Mouse (Mus musculus): ENCODE measurements around the gene Tmem232. TPM values are rescaled to one million over a fixed set of nuclear protein-coding genes. Genes with fewer than 3 reads are reported as not detected.
"Not testable (repeated sequence)": the region's sequence is repeated elsewhere in the genome, so short reads cannot be mapped to it uniquely, and the experiment has no call there.

The Tmem232 gene
- polyA plus RNA-seq, 1 experiment from 2014 or later = not detected

DNA sequence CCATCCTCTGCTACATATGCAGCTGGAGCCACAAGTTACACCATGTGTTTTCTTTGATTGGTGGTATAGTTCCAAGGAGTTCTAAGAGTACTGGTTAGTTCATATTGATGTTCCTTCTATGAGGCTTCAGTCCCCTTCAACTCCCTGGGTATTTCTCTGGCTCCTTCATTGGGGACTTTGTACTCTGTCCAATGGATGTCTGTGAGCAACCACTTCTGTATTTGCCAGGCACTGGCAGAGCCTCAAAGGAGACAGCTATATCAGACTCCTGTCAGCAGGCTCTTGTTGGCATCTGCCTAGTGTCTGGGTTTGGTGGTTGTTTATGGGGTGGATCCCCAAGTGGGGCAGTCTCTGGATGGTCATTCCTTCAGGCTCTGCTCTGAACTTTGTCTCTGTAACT, 8.2 kb downstream of the Tmem232 start:
- not testable (repeated sequence) for ATAC-seq (ENCODE audit: insufficient number of reproducible peaks, insufficient read depth, low FRiP score, low TSS enrichment, low read depth); H3K27me3 ChIP-seq; H3K36me3 ChIP-seq; H3K27ac ChIP-seq; H3K4me1 ChIP-seq (replicated peaks); H3K9ac ChIP-seq (replicated peaks); H3K4me2 ChIP-seq; H3K4me3 ChIP-seq (replicated peaks); H3K9me3 ChIP-seq

- no peak for ATAC-seq (ENCODE audit: insufficient number of reproducible peaks, insufficient read depth, low FRiP score, low TSS enrichment, low read depth)
- WGBS = 88% methylated on average over 5 of the region's 5 CpGs
These were observed 13.1 kb downstream of the Tmem232 start for GRCm38 (mm10) chr17:65527529-65527928.

DNA sequence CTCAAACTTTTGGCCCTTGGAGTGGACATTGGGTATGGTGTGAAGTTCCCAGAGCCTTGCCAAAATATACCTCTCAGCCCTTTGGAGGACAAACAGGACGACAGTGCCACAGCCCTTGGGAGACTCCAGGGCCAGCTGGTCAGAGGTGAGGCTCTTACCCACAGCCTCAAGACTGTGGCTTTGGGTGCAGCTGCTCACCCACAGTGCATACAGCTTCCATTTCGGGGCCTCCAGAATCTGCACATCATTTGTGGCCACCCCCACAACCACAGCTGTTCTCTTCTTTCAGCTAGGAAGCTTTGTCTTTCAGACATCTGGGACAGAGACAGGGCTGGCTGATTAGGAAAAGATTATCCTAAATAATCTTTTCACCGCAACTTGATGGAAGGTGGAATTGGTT, 27.1 kb downstream of the Tmem232 start:
- Histone ChIP-seq H3K27me3 (no peaks in the 10 kb centered on the region), H3K9me3 (no peaks in the 10 kb centered on the region), H3K36me3 (no peaks in the 10 kb centered on the region), H3K4me1 (replicated peaks) (no peaks in the 10 kb centered on the region), H3K4me2 (no peak overlapping the region), H3K9ac (replicated peaks) (no peak overlapping the region), H3K27ac (no peak overlapping the region), H3K4me3 (replicated peaks) (no peak overlapping the region)
- no peak for ATAC-seq (ENCODE audit: insufficient number of reproducible peaks, insufficient read depth, low FRiP score, low TSS enrichment, low read depth)
- WGBS = 88% methylated on average over 3 of the region's 3 CpGs

More at GRCm38 (mm10) chr17:65527529-65527928, 13.1 kb downstream of the Tmem232 start:
- H3K4me3 ChIP-seq (replicated peaks) = no peak overlapping the region
- H3K27ac ChIP-seq = no peak overlapping the region
- no peaks in the 10 kb centered on the region for H3K4me1 ChIP-seq (replicated peaks)
- no peaks in the 10 kb centered on the region for H3K9me3 ChIP-seq
- H3K4me2 ChIP-seq = no peak overlapping the region
- H3K27me3 ChIP-seq = no peaks in the 10 kb centered on the region; the same call in 1 of the 2 replicates
- no peak overlapping the region for H3K9ac ChIP-seq (replicated peaks)
- H3K36me3 ChIP-seq = no peaks in the 10 kb centered on the region

- Histone ChIP-seq H3K4me3 (replicated peaks) (peak overlapping the region; percentile 17; the same call in 1 of the 2 replicates), H3K4me2 (peak overlapping the region; percentile 42), H3K9me3 (no peaks in the 10 kb centered on the region), H3K27ac (no peak overlapping the region), H3K9ac (replicated peaks) (no peak overlapping the region), H3K36me3 (no peaks in the 10 kb centered on the region), H3K27me3 (peaks cover 7% of the 10 kb centered on the region), H3K4me1 (replicated peaks) (0 out of 2 replicates have a peak, but pooled peaks cover 3% of the 10 kb centered on the region)
- ATAC-seq (ENCODE audit: insufficient number of reproducible peaks, insufficient read depth, low FRiP score, low TSS enrichment, low read depth) = no peak
- 21% methylated on average over 10 of the region's 10 CpGs for WGBS
These were observed 55.9 kb downstream of the Tmem232 start for GRCm38 (mm10) chr17:65484654-65485053.

DNA sequence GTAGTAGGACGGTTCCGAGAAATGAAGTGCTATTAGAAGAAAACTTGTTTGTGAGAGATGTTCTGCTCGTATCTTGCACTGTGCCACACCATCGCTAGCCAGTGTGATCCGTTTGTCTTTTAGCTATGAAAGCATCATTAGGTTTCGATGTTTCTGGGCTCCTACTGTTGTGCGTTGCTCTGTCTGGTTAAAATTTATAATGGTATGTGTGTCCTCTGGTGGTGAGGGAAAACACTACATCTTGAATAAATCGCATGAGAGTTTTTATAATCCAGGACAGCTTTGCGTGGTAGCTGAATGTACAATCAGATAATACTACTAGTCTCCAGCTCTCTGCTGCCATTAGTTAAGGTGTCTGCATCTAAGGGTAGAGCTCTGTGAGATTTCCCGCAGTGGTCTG, 63.8 kb downstream of the Tmem232 start:
- H3K4me2 ChIP-seq = no peak overlapping the region
- 92% methylated on average over 10 of the region's 10 CpGs for WGBS
- H3K36me3 ChIP-seq = no peaks in the 10 kb centered on the region
- no peak overlapping the region for H3K27ac ChIP-seq
- no peak for ATAC-seq (ENCODE audit: insufficient number of reproducible peaks, insufficient read depth, low FRiP score, low TSS enrichment, low read depth)
- no peaks in the 10 kb centered on the region for H3K4me1 ChIP-seq (replicated peaks)
- H3K9ac ChIP-seq (replicated peaks) = no peak overlapping the region
- H3K4me3 ChIP-seq (replicated peaks) = no peak overlapping the region
- peaks cover 7% of the 10 kb centered on the region for H3K27me3 ChIP-seq
- no peaks in the 10 kb centered on the region for H3K9me3 ChIP-seq

DNA sequence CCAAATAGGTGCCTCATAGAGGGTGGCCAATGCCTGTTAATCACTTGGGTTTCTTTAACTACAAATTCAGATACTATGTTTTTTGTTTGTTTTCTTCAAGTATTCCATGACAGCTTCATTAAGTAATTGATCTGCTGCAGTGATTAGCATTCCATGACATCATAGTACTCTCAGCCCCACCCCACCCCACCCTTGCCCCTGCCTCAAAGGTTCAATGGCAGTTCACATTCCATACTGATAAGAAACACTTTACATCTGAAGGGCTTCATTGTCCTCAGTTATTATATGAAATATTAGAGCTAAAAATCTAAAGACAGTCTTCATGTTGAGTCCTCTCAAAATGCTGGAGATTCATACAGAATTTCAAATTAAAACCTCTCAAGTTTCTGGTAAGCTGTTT, 89.8 kb downstream of the Tmem232 start:
- no peak overlapping the region for H3K9ac ChIP-seq (replicated peaks)
- no peaks in the 10 kb centered on the region for H3K36me3 ChIP-seq
- no peak overlapping the region for H3K4me2 ChIP-seq
- no peak for ATAC-seq (ENCODE audit: insufficient number of reproducible peaks, insufficient read depth, low FRiP score, low TSS enrichment, low read depth)
- H3K9me3 ChIP-seq = no peaks in the 10 kb centered on the region
- no peaks in the 10 kb centered on the region for H3K27me3 ChIP-seq
- H3K27ac ChIP-seq = no peak overlapping the region
- H3K4me1 ChIP-seq (replicated peaks) = no peaks in the 10 kb centered on the region
- H3K4me3 ChIP-seq (replicated peaks) = no peak overlapping the region

GRCm38 (mm10) chr17:65437906-65438305, 102.7 kb downstream of the Tmem232 start:
- not testable (repeated sequence) for H3K9ac ChIP-seq (replicated peaks); H3K4me3 ChIP-seq (replicated peaks); H3K4me2 ChIP-seq; H3K36me3 ChIP-seq; H3K27me3 ChIP-seq; ATAC-seq (ENCODE audit: insufficient number of reproducible peaks, insufficient read depth, low FRiP score, low TSS enrichment, low read depth); H3K4me1 ChIP-seq (replicated peaks); H3K9me3 ChIP-seq; H3K27ac ChIP-seq
- 89% methylated on average over 12 of the region's 12 CpGs for WGBS

GRCm38 (mm10) chr17:65419124-65419523, 121.5 kb downstream of the Tmem232 start:
- Histone ChIP-seq H3K4me2 (no peak overlapping the region), H3K27me3 (no peaks in the 10 kb centered on the region), H3K4me1 (replicated peaks) (peaks cover 11% of the 10 kb centered on the region), H3K9me3 (no peaks in the 10 kb centered on the region), H3K36me3 (no peaks in the 10 kb centered on the region), H3K4me3 (replicated peaks) (no peak overlapping the region), H3K27ac (no peak overlapping the region), H3K9ac (replicated peaks) (no peak overlapping the region)
- ATAC-seq (ENCODE audit: insufficient number of reproducible peaks, insufficient read depth, low FRiP score, low TSS enrichment, low read depth) = no peak

DNA sequence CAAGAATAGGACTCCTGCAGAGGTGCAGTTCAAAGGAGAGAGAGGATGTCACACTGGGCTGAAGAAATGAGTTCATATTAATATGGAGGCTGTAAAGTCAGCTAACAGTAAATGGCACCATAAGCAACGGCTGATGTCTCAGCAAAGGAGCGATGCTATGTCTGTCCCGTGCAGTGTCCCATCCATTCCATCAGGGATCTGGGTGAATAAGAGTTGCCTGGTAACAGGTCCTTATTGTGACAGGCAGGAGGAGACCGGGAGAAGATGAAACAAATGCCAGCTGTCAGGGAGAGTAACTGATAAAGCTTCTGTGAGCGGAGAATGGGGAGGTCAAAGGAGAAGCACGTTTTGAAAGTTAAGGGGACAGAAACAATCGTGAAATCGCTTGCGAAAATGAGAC, 135.3 kb downstream of the Tmem232 start:
- Histone ChIP-seq H3K4me1 (replicated peaks) (no peaks in the 10 kb centered on the region), H3K27ac (no peak overlapping the region), H3K27me3 (no peaks in the 10 kb centered on the region), H3K9me3 (no peaks in the 10 kb centered on the region), H3K36me3 (no peaks in the 10 kb centered on the region), H3K9ac (replicated peaks) (no peak overlapping the region), H3K4me3 (replicated peaks) (no peak overlapping the region), H3K4me2 (no peak overlapping the region)
- no peak for ATAC-seq (ENCODE audit: insufficient number of reproducible peaks, insufficient read depth, low FRiP score, low TSS enrichment, low read depth)
- 73% methylated on average over 9 of the region's 9 CpGs for WGBS

DNA sequence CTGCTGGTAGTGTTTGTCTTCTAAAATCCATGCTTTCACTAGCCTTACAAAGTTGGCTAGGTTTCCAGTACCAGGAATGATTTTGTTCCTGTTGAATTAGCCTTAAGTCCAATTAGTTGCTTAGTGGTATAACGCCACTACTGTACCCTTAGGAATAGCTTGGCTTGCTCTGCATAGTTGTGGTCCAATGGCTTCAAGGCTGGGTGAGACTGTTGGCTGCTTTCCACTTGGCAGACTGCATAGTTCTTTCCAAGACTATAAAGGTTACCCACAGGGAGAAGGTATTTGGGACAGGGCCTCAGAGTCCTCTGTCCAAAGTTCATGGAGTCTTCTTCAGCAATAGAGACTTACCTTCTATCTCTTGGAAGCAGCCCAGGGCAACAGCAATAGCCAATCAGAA, 139.7 kb downstream of the Tmem232 start:
- 88% methylated on average over 1 of the region's 1 CpGs for WGBS

GRCm38 (mm10) chr17:65384411-65384962, 156.1 kb downstream of the Tmem232 start:
- no peak for ATAC-seq (ENCODE audit: insufficient number of reproducible peaks, insufficient read depth, low FRiP score, low TSS enrichment, low read depth)
- WGBS = 84% methylated on average over 9 of the region's 9 CpGs

More for the DNA sequence above, 139.7 kb downstream of the Tmem232 start:
- no peak for ATAC-seq (ENCODE audit: insufficient number of reproducible peaks, insufficient read depth, low FRiP score, low TSS enrichment, low read depth)
- H3K36me3 ChIP-seq = no peaks in the 10 kb centered on the region
- no peaks in the 10 kb centered on the region for H3K4me1 ChIP-seq (replicated peaks)
- no peak overlapping the region for H3K4me2 ChIP-seq
- H3K27ac ChIP-seq = no peak overlapping the region
- H3K9ac ChIP-seq (replicated peaks) = no peak overlapping the region
- no peaks in the 10 kb centered on the region for H3K27me3 ChIP-seq
- H3K4me3 ChIP-seq (replicated peaks) = no peak overlapping the region
- no peaks in the 10 kb centered on the region for H3K9me3 ChIP-seq

GRCm38 (mm10) chr17:65370034-65370780, 170.4 kb downstream of the Tmem232 start:
- Histone ChIP-seq H3K4me3 (replicated peaks) (no peak overlapping the region), H3K4me1 (replicated peaks) (no peaks in the 10 kb centered on the region), H3K27me3 (no peaks in the 10 kb centered on the region), H3K36me3 (no peaks in the 10 kb centered on the region), H3K9me3 (peaks cover 4% of the 10 kb centered on the region; the same call in 1 of the 2 replicates), H3K4me2 (no peak overlapping the region), H3K27ac (no peak overlapping the region), H3K9ac (replicated peaks) (no peak overlapping the region)
- ATAC-seq (ENCODE audit: insufficient number of reproducible peaks, insufficient read depth, low FRiP score, low TSS enrichment, low read depth) = no peak; the same call in 1 of the 2 replicates
- WGBS = 25% methylated on average over 7 of the region's 7 CpGs

More at GRCm38 (mm10) chr17:65384411-65384962, 156.1 kb downstream of the Tmem232 start:
- H3K36me3 ChIP-seq = no peaks in the 10 kb centered on the region
- no peaks in the 10 kb centered on the region for H3K9me3 ChIP-seq
- H3K4me3 ChIP-seq (replicated peaks) = no peak overlapping the region
- H3K4me2 ChIP-seq = no peak overlapping the region
- H3K27ac ChIP-seq = no peak overlapping the region
- H3K4me1 ChIP-seq (replicated peaks) = no peaks in the 10 kb centered on the region
- no peaks in the 10 kb centered on the region for H3K27me3 ChIP-seq
- no peak overlapping the region for H3K9ac ChIP-seq (replicated peaks)

All from limb, embryonic 12.5 days (tissue).